Comparison of ENCODE assay signal across 13 mouse cellular contexts in genomic region chr8:86820186-86820755, GRCm38 (mm10).
DNase-seq lines count a peak whose midpoint lies in the region; ATAC-seq and TF ChIP-seq lines count a peak whose summit lies in the region.
"Had no signal": no experiment of that assay in that cellular context is flagged by ENCODE, and none has a peak within 500 bp of the region (broad histone marks: within the 10 kb centered on the region; RNA-seq: fewer than 3 reads in every experiment).

No protein-coding gene starts in this region.

- no peak for DNase-seq in intestine, embryonic 14.5 days (ENCODE audit: low spot score)
- no peak for DNase-seq in cerebellum, postnatal 10 days
- DNase-seq in spleen, postnatal 14 days (ENCODE audit: low spot score in 2 of 2) = no peak
- DNase-seq: cerebellum, adult 11-12 months; thymus, adult 18-20 months had no signal

- H3K27me3 ChIP-seq in intestine, embryonic 14.5 days (replicated peaks; ENCODE audit: control insufficient read depth, insufficient read depth, low read length) = no peaks in the 10 kb centered on the region
- H3K27me3 ChIP-seq in intestine, postnatal 0 days (replicated peaks; ENCODE audit: control insufficient read depth, insufficient read depth, low read length) = no peaks in the 10 kb centered on the region
- H3K27me3 ChIP-seq in embryonic facial prominence, embryonic 12.5 days = no peaks in the 10 kb centered on the region
- H3K27me3 ChIP-seq: liver, embryonic 12.5 days; midbrain, embryonic 15.5 days; neural tube, embryonic 12.5 days had no signal

- H3K4me1 ChIP-seq in intestine, embryonic 14.5 days (replicated peaks; ENCODE audit: control insufficient read depth, insufficient read depth, low read length) = peaks cover 9% of the 10 kb centered on the region
- peaks cover 4% of the 10 kb centered on the region; the same call in 1 of the 2 replicates for H3K4me1 ChIP-seq in intestine, postnatal 0 days (replicated peaks; ENCODE audit: control insufficient read depth, insufficient read depth, low read length)
- peaks cover 17% of the 10 kb centered on the region for H3K4me1 ChIP-seq in embryonic facial prominence, embryonic 12.5 days
- H3K4me1 ChIP-seq in olfactory bulb, adult 2 months (ENCODE audit: control insufficient read depth, insufficient read depth, low read length) = peaks cover 21% of the 10 kb centered on the region

- TF ChIP-seq POLR2A in olfactory bulb, adult 2 months (IDR thresholded peaks at IDR 0.05; ENCODE audit: insufficient read depth, low read depth, low read length) = no peak

- peak; percentile 36; the same call in 1 of the 2 replicates for ATAC-seq in intestine, embryonic 14.5 days (replicated peaks; ENCODE audit: low FRiP score, low TSS enrichment, low read depth)
- ATAC-seq in intestine, postnatal 0 days = no peak
- peak; percentile 39; the same call in 1 of the 2 replicates for ATAC-seq in embryonic facial prominence, embryonic 12.5 days (ENCODE audit: insufficient number of reproducible peaks, insufficient read depth, low FRiP score, low TSS enrichment)
- ATAC-seq in erythroid progenitor cell, adult 5-6 weeks (replicated peaks; ENCODE audit: low FRiP score, poor library complexity, severe bottlenecking) = 0 out of 2 replicates have a peak, but pooled peaks have one; percentile 3
- ATAC-seq: midbrain, embryonic 15.5 days had no signal

- no peak overlapping the region for H3K4me3 ChIP-seq in intestine, embryonic 14.5 days (ENCODE audit: low read depth, low read length)
- H3K4me3 ChIP-seq in intestine, postnatal 0 days (ENCODE audit: low read depth, low read length) = no peak overlapping the region
- H3K4me3 ChIP-seq in embryonic facial prominence, embryonic 12.5 days = no peak overlapping the region
- no peak overlapping the region for H3K4me3 ChIP-seq in olfactory bulb, adult 2 months (ENCODE audit: insufficient read depth, low read depth, low read length)
- H3K4me3 ChIP-seq: liver, embryonic 12.5 days; midbrain, embryonic 15.5 days; neural tube, embryonic 12.5 days had no signal

- H3K4me2 ChIP-seq in intestine, embryonic 14.5 days (ENCODE audit: low read length) = no peak overlapping the region
- H3K4me2 ChIP-seq in intestine, postnatal 0 days (replicated peaks; ENCODE audit: low read depth) = no peak overlapping the region
- no peak overlapping the region for H3K4me2 ChIP-seq in embryonic facial prominence, embryonic 12.5 days (replicated peaks)
- H3K4me2 ChIP-seq: liver, embryonic 12.5 days; midbrain, embryonic 15.5 days; neural tube, embryonic 12.5 days had no signal

- peak overlapping the region; percentile 1 for H3K27ac ChIP-seq in intestine, embryonic 14.5 days (ENCODE audit: low read depth)
- H3K27ac ChIP-seq in intestine, postnatal 0 days (ENCODE audit: low read depth, low read length) = no peak overlapping the region
- H3K27ac ChIP-seq in embryonic facial prominence, embryonic 12.5 days = peak overlapping the region; percentile 83
- peak overlapping the region; percentile 50 for H3K27ac ChIP-seq in olfactory bulb, adult 2 months (ENCODE audit: insufficient read depth, low read depth, low read length)
- H3K27ac ChIP-seq: liver, embryonic 12.5 days; macrophage; midbrain, embryonic 15.5 days; neural tube, embryonic 12.5 days had no signal

- H3K36me3 ChIP-seq in intestine, embryonic 14.5 days (ENCODE audit: control insufficient read depth, insufficient read depth, low read length) = no peaks in the 10 kb centered on the region
- no peaks in the 10 kb centered on the region for H3K36me3 ChIP-seq in intestine, postnatal 0 days (ENCODE audit: control insufficient read depth, insufficient read depth)
- H3K36me3 ChIP-seq in embryonic facial prominence, embryonic 12.5 days = no peaks in the 10 kb centered on the region
- H3K36me3 ChIP-seq: liver, embryonic 12.5 days; midbrain, embryonic 15.5 days; neural tube, embryonic 12.5 days had no signal

- 47% methylated on average over 2 of the region's 2 CpGs for WGBS in intestine, embryonic 14.5 days
- WGBS in intestine, postnatal 0 days = 38% methylated on average over 2 of the region's 2 CpGs
- 40% methylated on average over 2 of the region's 2 CpGs for WGBS in embryonic facial prominence, embryonic 12.5 days
- WGBS in olfactory bulb, adult 2 months = 42% methylated on average over 2 of the region's 2 CpGs

- TF ChIP-seq CTCF in intestine, postnatal 0 days (IDR thresholded peaks at IDR 0.05; ENCODE audit: low read depth) = no peak
- no peak for TF ChIP-seq CTCF in olfactory bulb, adult 2 months (IDR thresholded peaks at IDR 0.05; ENCODE audit: insufficient read depth, low read depth, low read length)

- no peak overlapping the region for H3K9ac ChIP-seq in intestine, embryonic 14.5 days (ENCODE audit: low read length)
- no peak overlapping the region for H3K9ac ChIP-seq in intestine, postnatal 0 days (ENCODE audit: low read depth, low read length)
- H3K9ac ChIP-seq in embryonic facial prominence, embryonic 12.5 days = no peak overlapping the region
- H3K9ac ChIP-seq: liver, embryonic 12.5 days; midbrain, embryonic 15.5 days; neural tube, embryonic 12.5 days had no signal

- H3K9me3 ChIP-seq in intestine, embryonic 14.5 days (ENCODE audit: control insufficient read depth, low read length) = no peaks in the 10 kb centered on the region
- H3K9me3 ChIP-seq in intestine, postnatal 0 days (ENCODE audit: control insufficient read depth) = no peaks in the 10 kb centered on the region
- H3K9me3 ChIP-seq in embryonic facial prominence, embryonic 12.5 days = no peaks in the 10 kb centered on the region
- H3K9me3 ChIP-seq: liver, embryonic 12.5 days; midbrain, embryonic 15.5 days; neural tube, embryonic 12.5 days had no signal
